Mouse (Mus musculus) embryonic facial prominence, embryonic 10.5 days (tissue): ENCODE measurements around the gene Gm28036. TPM values are rescaled to one million over a fixed set of nuclear protein-coding genes. Genes with fewer than 3 reads are reported as not detected.

ENCODE experiments used
- polyA plus RNA-seq: library from polyadenylated mRNA; unstranded; fragments of >200 nt; fragmentation: Nextera tagmentation; extraction: Ambion mirVana; gene quantifications from 2 replicates; pipeline ENCODE4 v1.2.1, GENCODE M21; 2016

The Gm28036 gene
- polyA plus RNA-seq, 1 experiment from 2014 or later, result 23.3 TPM

Other genes starting within 250 kb of the Gm28036 start
- 74.2 and 82.8 TPM in 2 replicates for gene Uqcc1, start 196.8 kb downstream of the Gm28036 start, polyA plus RNA-seq
- 0.12 TPM in 1 of 2 replicates, not detected in the other for gene Gm15557, start 186.4 kb downstream of the Gm28036 start, polyA plus RNA-seq
- 0.52 and 0.91 TPM in 2 replicates for gene Gdf5, start 181.7 kb downstream of the Gm28036 start, polyA plus RNA-seq
- gene Cep250, start 170.6 kb downstream of the Gm28036 start, polyA plus RNA-seq, result 29.8 and 31.4 TPM in 2 replicates
- 0.91 and 1.4 TPM in 2 replicates for gene 6430550D23Rik, start 119.1 kb downstream of the Gm28036 start, polyA plus RNA-seq
- gene Ergic3, start 119.0 kb downstream of the Gm28036 start, polyA plus RNA-seq, result 178 and 183 TPM in 2 replicates
- 0.11 TPM in 1 of 2 replicates, not detected in the other for gene Fer1l4, start 74.1 kb downstream of the Gm28036 start, polyA plus RNA-seq
- gene Spag4, start 61.9 kb downstream of the Gm28036 start, polyA plus RNA-seq, result 5.9 and 6.0 TPM in 2 replicates
- 75.6 and 79.6 TPM in 2 replicates for gene Cpne1, start 15.1 kb downstream of the Gm28036 start, polyA plus RNA-seq
- 50.8 and 52.6 TPM in 2 replicates for gene Rbm12, start 15.1 kb downstream of the Gm28036 start, polyA plus RNA-seq
- gene Romo1, start 16.9 kb upstream of the Gm28036 start, polyA plus RNA-seq, result 396 and 400 TPM in 2 replicates
- gene Nfs1, start 17.1 kb upstream of the Gm28036 start, polyA plus RNA-seq, result 37.7 and 42.1 TPM in 2 replicates
- gene Rbm39, start 53.1 kb upstream of the Gm28036 start, polyA plus RNA-seq, result 557 and 577 TPM in 2 replicates
- gene Phf20, start 69.4 kb upstream of the Gm28036 start, polyA plus RNA-seq, result 70.3 and 74.5 TPM in 2 replicates
- 2.8 and 3.3 TPM in 2 replicates for gene Cnbd2, start 185.2 kb upstream of the Gm28036 start, polyA plus RNA-seq
- 54.9 and 60.2 TPM in 2 replicates for gene Scand1, start 185.6 kb upstream of the Gm28036 start, polyA plus RNA-seq